Mouse (Mus musculus): Measurements from ENCODE around the gene Eif4e3. TPM values are rescaled to one million over a fixed set of nuclear protein-coding genes. Genes with fewer than 3 reads are reported as not detected.

Gene Eif4e3
- total and polyA plus RNA-seq, 3 experiments, result 9.8 to 16.3 (median 11.8) TPM

DNA sequence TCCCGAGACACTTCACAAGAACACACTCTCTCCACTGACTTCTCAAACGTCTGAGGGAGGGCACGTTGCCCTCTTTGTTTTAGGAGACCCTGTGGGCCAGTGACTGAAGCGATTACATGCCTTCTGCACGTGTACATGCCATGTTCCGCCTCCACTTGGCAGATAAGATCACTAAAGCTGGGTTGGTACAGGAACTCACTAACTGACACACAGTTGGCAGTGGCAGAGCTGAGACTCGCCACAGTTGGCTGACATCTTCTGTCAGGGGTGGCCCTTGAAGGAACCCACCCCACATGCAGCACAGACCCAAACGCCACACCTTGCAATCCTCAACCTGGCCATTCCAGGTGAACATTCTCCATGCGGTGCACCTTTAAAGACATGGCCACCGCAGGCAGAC, 8.0 kb downstream of the Eif4e3 start:
- Histone ChIP-seq H3K9me3 (replicated peaks; ENCODE audit: low read length) (no peaks in the 10 kb centered on the region), H3K4me3 (replicated peaks in 1 of 3; ENCODE audit: low read depth in 2 of 3, low read length in 2 of 3, poor library complexity in 1 of 3) (no peak overlapping the region), H3K27ac (ENCODE audit: insufficient read depth, low read depth) (no peak overlapping the region), H3K36me3 (replicated peaks in 1 of 2; ENCODE audit: control insufficient read depth in 1 of 2, insufficient read depth in 1 of 2, low read length in 1 of 2) (peaks cover 0 to 39% of the 10 kb centered on the region in 2 experiments), H3K4me2 (ENCODE audit: insufficient read depth, low read depth, poor library complexity, severe bottlenecking) (no peak overlapping the region), H3K4me1 (ENCODE audit: control insufficient read depth in 1 of 2, insufficient read depth in 2 of 2) (peaks cover 16 to 45% of the 10 kb centered on the region in 2 experiments), H3K79me2 (replicated peaks; ENCODE audit: control insufficient read depth, extremely low read depth, insufficient read depth, poor library complexity, severe bottlenecking) (no peaks in the 10 kb centered on the region; the same call in 1 of the 2 replicates), H3K27me3 (replicated peaks) (no peaks in the 10 kb centered on the region), H3K9ac (ENCODE audit: insufficient read depth, low read depth) (no peak overlapping the region)
- TF ChIP-seq POLR2A (IDR thresholded peaks at IDR 0.05; ENCODE audit: low read depth, low read length) (no peak), PAX5 (IDR thresholded peaks at IDR 0.05; ENCODE audit: low read length) (no peak)
- in situ Hi-C loops (cut with MboI; ENCODE audit: low pct_ligation_motif_present, low pct_unique_long_range_greater_than_20kb, low sequenced_read_pairs) (loop anchor here (25.0 kb wide), 1 partner anchor 129 kb away; no protein-coding TSS in a partner anchor), dilution Hi-C loops (cut with MboI; ENCODE audit: extremely low pct_ligation_motif_present, extremely low pct_unique_long_range_greater_than_20kb, low sequenced_read_pairs) (no loop called here)
- DNase-seq (ENCODE audit: extremely low read depth), result no peak

GRCm38 (mm10) chr6:99656088-99656487, 10.5 kb downstream of the Eif4e3 start:
- H3K9me3 ChIP-seq (replicated peaks; ENCODE audit: low read length), result no peaks in the 10 kb centered on the region
- H3K4me2 ChIP-seq (ENCODE audit: insufficient read depth, low read depth, poor library complexity, severe bottlenecking), result peak overlapping the region; percentile 72
- dilution Hi-C loops (cut with MboI; ENCODE audit: extremely low pct_ligation_motif_present, extremely low pct_unique_long_range_greater_than_20kb, low sequenced_read_pairs), result no loop called here
- DNase-seq (ENCODE audit: extremely low read depth), result no peak
- peak overlapping the region; percentile 19; the same call in 1 of the 2 replicates for H3K9ac ChIP-seq (ENCODE audit: insufficient read depth, low read depth)
- no peak overlapping the region for H3K27ac ChIP-seq (ENCODE audit: insufficient read depth, low read depth)
- H3K27me3 ChIP-seq (replicated peaks), result no peaks in the 10 kb centered on the region
- TF ChIP-seq POLR2A (IDR thresholded peaks at IDR 0.05; ENCODE audit: low read depth, low read length) (no peak), MAZ (IDR thresholded peaks at IDR 0.05; ENCODE audit: low read depth, low read length) (no peak), MAX (IDR thresholded peaks at IDR 0.05; ENCODE audit: low read length) (no peak), RCOR1 (conservative IDR thresholded peaks at IDR 0.05; ENCODE audit: low read depth, low read length) (no peak), KAT2A (IDR thresholded peaks at IDR 0.05; ENCODE audit: insufficient replicate concordance, low read length) (no peak), MEF2A (IDR thresholded peaks at IDR 0.05; ENCODE audit: borderline replicate concordance, low read depth, low read length) (no peak), E2F4 (IDR thresholded peaks at IDR 0.05; ENCODE audit: insufficient replicate concordance, low read depth, low read length) (no peak), RAD21 (IDR thresholded peaks at IDR 0.05; ENCODE audit: low read depth, low read length) (no peak), ZC3H11A (IDR thresholded peaks at IDR 0.05; ENCODE audit: low read depth, low read length) (no peak)
- H3K4me1 ChIP-seq (ENCODE audit: control insufficient read depth in 1 of 2, insufficient read depth in 2 of 2), result peaks cover 7 to 58% of the 10 kb centered on the region in 2 experiments; a peak in 3 of 4 replicates
- H3K4me3 ChIP-seq (replicated peaks in 1 of 3; ENCODE audit: low read depth in 2 of 3, low read length in 2 of 3, poor library complexity in 1 of 3), result peak overlapping the region; percentile 43 to 63 (median 51)
- no peaks in the 10 kb centered on the region; the same call in 1 of the 2 replicates for H3K79me2 ChIP-seq (replicated peaks; ENCODE audit: control insufficient read depth, extremely low read depth, insufficient read depth, poor library complexity, severe bottlenecking)
- H3K36me3 ChIP-seq (replicated peaks in 1 of 2; ENCODE audit: control insufficient read depth in 1 of 2, insufficient read depth in 1 of 2, low read length in 1 of 2), result peaks cover 0 to 31% of the 10 kb centered on the region in 2 experiments
- in situ Hi-C loops (cut with MboI; ENCODE audit: low pct_ligation_motif_present, low pct_unique_long_range_greater_than_20kb, low sequenced_read_pairs), result loop anchor here (25.0 kb wide), 1 partner anchor 131 kb away; no protein-coding TSS in a partner anchor

GRCm38 (mm10) chr6:99655488-99655887, 11.1 kb downstream of the Eif4e3 start:
- DNase-seq (ENCODE audit: extremely low read depth), result peak; percentile 64
- dilution Hi-C loops (cut with MboI; ENCODE audit: extremely low pct_ligation_motif_present, extremely low pct_unique_long_range_greater_than_20kb, low sequenced_read_pairs), result no loop called here

More at GRCm38 (mm10) chr6:99655488-99655887, 11.1 kb downstream of the Eif4e3 start:
- no peaks in the 10 kb centered on the region for H3K9me3 ChIP-seq (replicated peaks; ENCODE audit: low read length)
- H3K27ac ChIP-seq (ENCODE audit: insufficient read depth, low read depth), result no peak overlapping the region
- H3K27me3 ChIP-seq (replicated peaks), result no peaks in the 10 kb centered on the region
- no peaks in the 10 kb centered on the region; the same call in 1 of the 2 replicates for H3K79me2 ChIP-seq (replicated peaks; ENCODE audit: control insufficient read depth, extremely low read depth, insufficient read depth, poor library complexity, severe bottlenecking)
- TF ChIP-seq POLR2A (IDR thresholded peaks at IDR 0.05; ENCODE audit: low read depth, low read length) (peak; percentile 50), USF2 (conservative IDR thresholded peaks at IDR 0.05; ENCODE audit: low read depth, low read length) (no peak), NRF1 (IDR thresholded peaks at IDR 0.05; ENCODE audit: low read depth, low read length) (no peak), USF1 (IDR thresholded peaks at IDR 0.05; ENCODE audit: low read depth, low read length) (no peak), MAFK (IDR thresholded peaks at IDR 0.05; ENCODE audit: insufficient replicate concordance, low read length) (no peak), ELF1 (IDR thresholded peaks at IDR 0.05; ENCODE audit: low read depth, low read length) (peak; percentile 61), MEF2A (IDR thresholded peaks at IDR 0.05; ENCODE audit: borderline replicate concordance, low read depth, low read length) (no peak), MAZ (IDR thresholded peaks at IDR 0.05; ENCODE audit: low read depth, low read length) (no peak), PAX5 (IDR thresholded peaks at IDR 0.05; ENCODE audit: low read length) (no peak), SIN3A (IDR thresholded peaks at IDR 0.05; ENCODE audit: low read length) (no peak), CTCF (conservative IDR thresholded peaks at IDR 0.05 in 1 of 2, IDR thresholded peaks at IDR 0.05 in 1 of 2; ENCODE audit: low read depth in 2 of 2, low read length in 2 of 2) (no peak), UBTF (IDR thresholded peaks at IDR 0.05; ENCODE audit: low read depth, low read length) (no peak), NELFE (IDR thresholded peaks at IDR 0.05; ENCODE audit: low read depth, low read length) (no peak), TCF12 (IDR thresholded peaks at IDR 0.05; ENCODE audit: low read depth, low read length) (0 out of 2 replicates have a peak, but pooled peaks have one; percentile 23), TBP (conservative IDR thresholded peaks at IDR 0.05; ENCODE audit: low read depth, low read length) (peak; percentile 62; the same call in 1 of the 2 replicates), IRF4 (IDR thresholded peaks at IDR 0.05; ENCODE audit: low read depth, low read length) (peak; percentile 37; the same call in 1 of the 2 replicates), HCFC1 (IDR thresholded peaks at IDR 0.05; ENCODE audit: low read depth, low read length) (no peak), SMC3 (IDR thresholded peaks at IDR 0.05; ENCODE audit: low read depth, low read length) (no peak)
- peaks cover 7 to 59% of the 10 kb centered on the region in 2 experiments; a peak in 3 of 4 replicates for H3K4me1 ChIP-seq (ENCODE audit: control insufficient read depth in 1 of 2, insufficient read depth in 2 of 2)
- H3K4me3 ChIP-seq (replicated peaks in 1 of 3; ENCODE audit: low read depth in 2 of 3, low read length in 2 of 3, poor library complexity in 1 of 3), result peak overlapping the region; percentile 43 to 63 (median 51)
- H3K4me2 ChIP-seq (ENCODE audit: insufficient read depth, low read depth, poor library complexity, severe bottlenecking), result peak overlapping the region; percentile 72
- H3K9ac ChIP-seq (ENCODE audit: insufficient read depth, low read depth), result peak overlapping the region; percentile 19; the same call in 1 of the 2 replicates
- peaks cover 0 to 31% of the 10 kb centered on the region in 2 experiments for H3K36me3 ChIP-seq (replicated peaks in 1 of 2; ENCODE audit: control insufficient read depth in 1 of 2, insufficient read depth in 1 of 2, low read length in 1 of 2)
- in situ Hi-C loops (cut with MboI; ENCODE audit: low pct_ligation_motif_present, low pct_unique_long_range_greater_than_20kb, low sequenced_read_pairs), result loop anchor here (25.0 kb wide), 1 partner anchor 132 kb away; no protein-coding TSS in a partner anchor
